Comparison of ENCODE assay signal across 28 mouse cellular contexts in the genomic region with DNA sequence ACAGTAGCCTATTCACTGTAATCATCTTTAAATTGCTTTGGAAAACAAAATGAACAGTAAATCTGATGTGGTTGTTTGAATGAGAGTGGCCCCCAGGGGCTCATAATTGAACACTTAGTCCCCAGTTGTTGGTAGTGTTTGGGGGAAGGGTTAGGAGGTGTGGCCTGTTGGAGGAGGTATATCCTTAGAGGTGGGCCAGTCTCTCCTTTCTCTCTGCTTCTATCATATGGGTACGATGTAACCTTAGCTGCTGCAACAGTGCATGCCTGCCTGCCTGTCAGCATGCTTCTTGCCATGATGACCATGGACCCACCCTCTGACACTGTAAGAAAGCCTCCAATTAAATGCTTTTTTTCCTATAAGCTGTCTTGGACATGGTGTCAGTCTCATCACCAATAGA. TPM values are rescaled to one million over a fixed set of nuclear protein-coding genes. Genes with fewer than 3 reads are reported as not detected.
DNase-seq lines count a peak whose midpoint lies in the region; ATAC-seq lines count a peak whose summit lies in the region.
"Had no signal": no experiment of that assay in that cellular context is flagged by ENCODE, and none has a peak within 500 bp of the region (broad histone marks: within the 10 kb centered on the region; RNA-seq: fewer than 3 reads in every experiment).

No protein-coding gene starts in this region.

- peak overlapping the region; percentile 64 for H3K9ac ChIP-seq in heart, embryonic 13.5 days
- H3K9ac ChIP-seq in neural tube, embryonic 12.5 days: no peak overlapping the region
- H3K9ac ChIP-seq: forebrain, embryonic 15.5 days; hindbrain, embryonic 13.5 days; limb, embryonic 12.5 days; liver, embryonic 15.5 days; lung, embryonic 14.5 days had no signal

- peak overlapping the region; percentile 92 for H3K27ac ChIP-seq in heart, embryonic 13.5 days (replicated peaks)
- no peak overlapping the region for H3K27ac ChIP-seq in neural tube, embryonic 12.5 days
- H3K27ac ChIP-seq: forebrain, embryonic 15.5 days; hindbrain, embryonic 13.5 days; left cerebral cortex, adult 2 months; limb, embryonic 12.5 days; liver, embryonic 15.5 days; midbrain, embryonic 10.5 days had no signal

- no peaks in the 10 kb centered on the region for H3K9me3 ChIP-seq in heart, embryonic 13.5 days
- no peaks in the 10 kb centered on the region for H3K9me3 ChIP-seq in neural tube, embryonic 12.5 days
- H3K9me3 ChIP-seq: forebrain, embryonic 10.5 days; forebrain, embryonic 15.5 days; G1E; hindbrain, embryonic 13.5 days; limb, embryonic 12.5 days; liver, embryonic 15.5 days; midbrain, embryonic 10.5 days had no signal

- WGBS in heart, embryonic 13.5 days: 24% methylated on average over 1 of the region's 1 CpGs
- WGBS in neural tube, embryonic 12.5 days: 75% methylated on average over 1 of the region's 1 CpGs

- no peak for ATAC-seq in heart, embryonic 13.5 days (ENCODE audit: extremely low read depth, insufficient number of reproducible peaks, low FRiP score, low TSS enrichment)
- ATAC-seq in neural tube, embryonic 12.5 days (ENCODE audit: low FRiP score, low read depth): peak; percentile 33; the same call in 1 of the 2 replicates
- ATAC-seq: forebrain, embryonic 15.5 days; intestine, embryonic 16.5 days; midbrain, embryonic 16.5 days; Patski had no signal

- peak; percentile 83 for DNase-seq in heart, adult 11 months
- no peak for DNase-seq in heart, postnatal 36 days
- DNase-seq in heart, postnatal 10 days: no peak
- no peak for DNase-seq in neural tube, embryonic 10.5 days (ENCODE audit: extremely low spot score, low spot score)
- DNase-seq in retina, postnatal 1 day: no peak
- DNase-seq: adrenal gland, postnatal 10 days; cerebellum, adult 8-10 months; cerebellum, postnatal 25 days; gastrocnemius, postnatal 25 days; kidney, adult 8-10 months; kidney, postnatal 10 days; lung, embryonic 14.5 days; right cerebral cortex, postnatal 4 days; thymus, adult 2 months; thymus, postnatal 36 days had no signal

- H3K36me3 ChIP-seq in heart, embryonic 13.5 days: peaks cover 20% of the 10 kb centered on the region
- H3K36me3 ChIP-seq in neural tube, embryonic 12.5 days: no peaks in the 10 kb centered on the region
- H3K36me3 ChIP-seq: forebrain, embryonic 10.5 days; forebrain, embryonic 15.5 days; hindbrain, embryonic 13.5 days; limb, embryonic 12.5 days; midbrain, embryonic 10.5 days had no signal

- H3K27me3 ChIP-seq in heart, embryonic 13.5 days (replicated peaks): no peaks in the 10 kb centered on the region
- no peaks in the 10 kb centered on the region for H3K27me3 ChIP-seq in neural tube, embryonic 12.5 days (replicated peaks)
- H3K27me3 ChIP-seq: forebrain, embryonic 15.5 days; hindbrain, embryonic 13.5 days; limb, embryonic 12.5 days; liver, embryonic 15.5 days; Patski had no signal

- intact Hi-C loops in heart, postnatal 36 days (cut with DNase I): no loop called here
- intact Hi-C loops in heart, postnatal 10 days (cut with DNase I): no loop called here

- H3K4me2 ChIP-seq in heart, embryonic 13.5 days: peak overlapping the region; percentile 56; the same call in 1 of the 2 replicates
- no peak overlapping the region for H3K4me2 ChIP-seq in neural tube, embryonic 12.5 days (replicated peaks)
- H3K4me2 ChIP-seq: forebrain, embryonic 15.5 days; hindbrain, embryonic 13.5 days; limb, embryonic 12.5 days; liver, embryonic 15.5 days; lung, embryonic 14.5 days had no signal

- H3K4me1 ChIP-seq in heart, embryonic 13.5 days: peaks cover 72% of the 10 kb centered on the region
- H3K4me1 ChIP-seq in neural tube, embryonic 12.5 days: no peaks in the 10 kb centered on the region
- H3K4me1 ChIP-seq: forebrain, embryonic 15.5 days; hindbrain, embryonic 13.5 days; liver, embryonic 15.5 days had no signal

- H3K4me3 ChIP-seq in heart, embryonic 13.5 days: no peak overlapping the region
- no peak overlapping the region for H3K4me3 ChIP-seq in neural tube, embryonic 12.5 days
- H3K4me3 ChIP-seq: forebrain, embryonic 10.5 days; forebrain, embryonic 15.5 days; hindbrain, embryonic 13.5 days; left cerebral cortex, adult 2 months; limb, embryonic 12.5 days; liver, embryonic 15.5 days; midbrain, embryonic 10.5 days had no signal

RNA-seq across cellular contexts. Expression of a gene that starts 9.5 kb away (rescaled TPM):
- total RNA-seq in heart, postnatal 36 days (2021): 100 to 1,000 TPM; 163 to 168 TPM
- polyA plus RNA-seq in heart, embryonic 13.5 days (2015; fragmentation: Nextera tagmentation; extraction: Ambion mirVana): 108 and 111 TPM in 2 replicates
- total RNA-seq in heart, postnatal 10 days (2021): 100 to 1,000 TPM; 118 to 162 TPM
- 2.0 and 2.1 TPM in 2 replicates for polyA plus RNA-seq in neural tube, embryonic 12.5 days (2016; fragmentation: Nextera tagmentation; extraction: Ambion mirVana)
